Mouse (Mus musculus) ES-Bruce4 (cell line): ENCODE measurements around the gene Shank1. TPM values are rescaled to one million over a fixed set of nuclear protein-coding genes. Genes with fewer than 3 reads are reported as not detected.

Experiments used
- H3K27ac ChIP-seq: 2 replicates; pipeline ENCODE4 v1.5.1; 2012; ENCODE audit warnings: low read length, inconsistent platforms; ENCODE audit not compliant: insufficient read depth
- H3K27me3 ChIP-seq: 2 replicates; pipeline ENCODE4 v1.6.1; 2012; ENCODE audit warnings: mild to moderate bottlenecking, low read length, inconsistent platforms; ENCODE audit not compliant: control insufficient read depth, poor library complexity, insufficient read depth, severe bottlenecking
- H3K36me3 ChIP-seq: 2 replicates; pipeline ENCODE4 v1.6.1; 2012; ENCODE audit warnings: inconsistent platforms, mild to moderate bottlenecking, low read length, moderate library complexity; ENCODE audit not compliant: control insufficient read depth, poor library complexity, insufficient read depth, severe bottlenecking
- H3K4me1 ChIP-seq: one replicate; pipeline ENCODE4 v1.8.1; 2011; ENCODE audit warnings: low read length; ENCODE audit not compliant: control insufficient read depth, insufficient read depth
- H3K4me3 ChIP-seq: 2 replicates; pipeline ENCODE4 v1.5.1; 2011; ENCODE audit warnings: low read depth, mild to moderate bottlenecking, low read length
- H3K9ac ChIP-seq: 2 replicates; pipeline ENCODE4 v1.6.1; 2012; ENCODE audit warnings: low read depth, mild to moderate bottlenecking, inconsistent platforms; ENCODE audit not compliant: poor library complexity, severe bottlenecking
- H3K9me3 ChIP-seq: replicated peaks from 2 replicates; pipeline ENCODE4 v1.6.1; 2012; ENCODE audit warnings: mild to moderate bottlenecking, low read length, inconsistent platforms; ENCODE audit not compliant: control insufficient read depth, poor library complexity, insufficient read depth, severe bottlenecking
- CTCF ChIP-seq: IDR thresholded peaks from one replicate; pipeline ENCODE4 v1.8.1; 2011; ENCODE audit warnings: low read depth, low read length
- EP300 ChIP-seq: IDR thresholded peaks from 2 replicates; pipeline ENCODE4 v1.6.1; 2011; ENCODE audit warnings: low read depth, low read length; ENCODE audit not compliant: insufficient read depth
- POLR2A ChIP-seq: IDR thresholded peaks from one replicate; pipeline ENCODE4 v1.8.1; 2011; ENCODE audit warnings: low read length; ENCODE audit not compliant: insufficient read depth
- polyA plus RNA-seq: library from polyadenylated mRNA; stranded (reverse); fragments of >200 nt; gene quantifications from 2 replicates; pipeline ENCODE4 v1.2.4, GENCODE M21; 2011; ENCODE audit warnings: low read depth; ENCODE audit not compliant: missing spikeins, insufficient read depth, insufficient read length

Shank1 gene
- polyA plus RNA-seq, 1 experiment: 2.5 TPM

GRCm38 (mm10) chr7:44393284-44393683 is 83.2 kb downstream of the Shank1 start:
- no peak overlapping the region for H3K9ac ChIP-seq
- TF ChIP-seq POLR2A: no peak
- no peak for TF ChIP-seq CTCF
- no peak for TF ChIP-seq EP300
- no peaks in the 10 kb centered on the region for H3K27me3 ChIP-seq
- H3K4me3 ChIP-seq: no peak overlapping the region
- H3K36me3 ChIP-seq: no peaks in the 10 kb centered on the region
- H3K9me3 ChIP-seq: no peaks in the 10 kb centered on the region
- no peak overlapping the region for H3K27ac ChIP-seq
- H3K4me1 ChIP-seq: peaks cover 2% of the 10 kb centered on the region

GRCm38 (mm10) chr7:44398570-44398969 is 88.5 kb downstream of the Shank1 start:
- TF ChIP-seq CTCF (peak; percentile 91), POLR2A (no peak), EP300 (0 out of 2 replicates have a peak, but pooled peaks have one; percentile 47)
- H3K9ac ChIP-seq: no peak overlapping the region
- no peaks in the 10 kb centered on the region for H3K9me3 ChIP-seq
- no peak overlapping the region for H3K4me3 ChIP-seq
- peaks cover 2% of the 10 kb centered on the region for H3K4me1 ChIP-seq
- H3K27me3 ChIP-seq: no peaks in the 10 kb centered on the region
- no peaks in the 10 kb centered on the region for H3K36me3 ChIP-seq
- H3K27ac ChIP-seq: no peak overlapping the region

- no peak overlapping the region for H3K27ac ChIP-seq
- no peak for TF ChIP-seq CTCF
- TF ChIP-seq EP300: no peak
- no peak for TF ChIP-seq POLR2A
- no peak overlapping the region for H3K9ac ChIP-seq
- H3K9me3 ChIP-seq: no peaks in the 10 kb centered on the region
- no peaks in the 10 kb centered on the region for H3K27me3 ChIP-seq
- H3K4me1 ChIP-seq: peaks cover 3% of the 10 kb centered on the region
- H3K36me3 ChIP-seq: no peaks in the 10 kb centered on the region
- no peak overlapping the region for H3K4me3 ChIP-seq
These were observed 91.6 kb downstream of the Shank1 start for GRCm38 (mm10) chr7:44401673-44402072.

- Histone ChIP-seq H3K36me3 (no peaks in the 10 kb centered on the region), H3K27ac (peak overlapping the region; percentile 80), H3K4me3 (peak overlapping the region; percentile 92), H3K9me3 (no peaks in the 10 kb centered on the region), H3K4me1 (peaks cover 3% of the 10 kb centered on the region), H3K27me3 (no peaks in the 10 kb centered on the region), H3K9ac (peak overlapping the region; percentile 73)
- TF ChIP-seq CTCF (no peak), EP300 (0 out of 2 replicates have a peak, but pooled peaks have one; percentile 39), POLR2A (peak; percentile 74)
These were observed 95.4 kb downstream of the Shank1 start for GRCm38 (mm10) chr7:44405346-44406014.

DNA sequence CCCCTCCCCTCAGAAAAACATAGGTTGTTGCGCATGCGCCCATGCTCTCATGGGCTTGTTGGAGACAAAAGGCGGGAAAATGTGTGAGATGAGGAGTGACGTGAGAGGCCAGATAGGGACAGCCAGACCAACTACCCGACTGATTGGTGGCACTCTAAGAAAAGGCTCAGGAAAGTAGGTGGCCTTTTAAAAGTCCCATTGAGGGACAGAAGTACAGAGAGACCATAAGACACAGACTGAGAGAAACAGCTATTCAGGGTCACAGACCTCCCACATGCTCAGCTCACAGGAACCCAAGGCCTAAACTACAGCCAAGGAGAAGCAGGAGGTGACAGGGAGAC is 95.9 kb downstream of the Shank1 start:
- TF ChIP-seq CTCF: no peak
- no peak for TF ChIP-seq EP300
- no peak for TF ChIP-seq POLR2A
- Histone ChIP-seq H3K9me3 (no peaks in the 10 kb centered on the region), H3K27ac (no peak overlapping the region), H3K27me3 (no peaks in the 10 kb centered on the region), H3K4me3 (no peak overlapping the region), H3K4me1 (peaks cover 3% of the 10 kb centered on the region), H3K36me3 (no peaks in the 10 kb centered on the region), H3K9ac (no peak overlapping the region)

Other genes starting within 250 kb of the Shank1 start
- gene Klk1b21, start 207.9 kb upstream of the Shank1 start, polyA plus RNA-seq: not detected in 2 replicates
- not detected in 2 replicates for gene Klk1b22, start 197.6 kb upstream of the Shank1 start, polyA plus RNA-seq
- not detected in 2 replicates for gene Klk1b16, start 173.5 kb upstream of the Shank1 start, polyA plus RNA-seq
- gene Klk1b24, start 122.0 kb upstream of the Shank1 start, polyA plus RNA-seq: not detected in 2 replicates
- gene Klk1b3, start 112.1 kb upstream of the Shank1 start, polyA plus RNA-seq: not detected in 2 replicates
- gene Klk1b4, start 102.8 kb upstream of the Shank1 start, polyA plus RNA-seq: not detected in 2 replicates
- gene Klk1b5, start 94.3 kb upstream of the Shank1 start, polyA plus RNA-seq: not detected in 2 replicates
- 1.3 and 1.8 TPM in 2 replicates for gene Klk1, start 84.9 kb upstream of the Shank1 start, polyA plus RNA-seq
- not detected in 2 replicates for gene Gm36864, start 74.1 kb upstream of the Shank1 start, polyA plus RNA-seq
- 0.65 and 1.3 TPM in 2 replicates for gene 1700028J19Rik, start 63.6 kb upstream of the Shank1 start, polyA plus RNA-seq
- 76.7 and 89.3 TPM in 2 replicates for gene 2410002F23Rik, start 63.5 kb upstream of the Shank1 start, polyA plus RNA-seq
- not detected in 2 replicates for gene Acp4, start 52.9 kb upstream of the Shank1 start, polyA plus RNA-seq
- gene Gm15517, start 48.8 kb upstream of the Shank1 start, polyA plus RNA-seq: not detected in 2 replicates
- 0.75 and 0.87 TPM in 2 replicates for gene Clec11a, start 3.4 kb upstream of the Shank1 start, polyA plus RNA-seq
- gene Syt3, start 73.8 kb downstream of the Shank1 start, polyA plus RNA-seq: 1.8 and 1.9 TPM in 2 replicates
- 7.7 and 8.3 TPM in 2 replicates for gene 1700008O03Rik, start 75.6 kb downstream of the Shank1 start, polyA plus RNA-seq
- not detected in 2 replicates for gene Lrrc4b, start 118.8 kb downstream of the Shank1 start, polyA plus RNA-seq
- not detected in 2 replicates for gene Aspdh, start 155.1 kb downstream of the Shank1 start, polyA plus RNA-seq
- 9.7 and 12.3 TPM in 2 replicates for gene Josd2, start 157.7 kb downstream of the Shank1 start, polyA plus RNA-seq
- 67.7 and 75.3 TPM in 2 replicates for gene Emc10, start 186.3 kb downstream of the Shank1 start, polyA plus RNA-seq
- 5.6 and 7.4 TPM in 2 replicates for gene Fam71e1, start 186.3 kb downstream of the Shank1 start, polyA plus RNA-seq
- gene Mybpc2, start 214.4 kb downstream of the Shank1 start, polyA plus RNA-seq: 2.3 and 2.5 TPM in 2 replicates
- gene Spib, start 221.8 kb downstream of the Shank1 start, polyA plus RNA-seq: 1.4 and 2.4 TPM in 2 replicates
- gene Pold1, start 238.6 kb downstream of the Shank1 start, polyA plus RNA-seq: 81.9 and 86.6 TPM in 2 replicates
- 67.6 and 95.7 TPM in 2 replicates for gene Nr1h2, start 243.7 kb downstream of the Shank1 start, polyA plus RNA-seq